Mouse (Mus musculus) MEL (cell line): ENCODE measurements around the gene Atp6v1d. TPM values are rescaled to one million over a fixed set of nuclear protein-coding genes. Genes with fewer than 3 reads are reported as not detected.

ENCODE experiments used
- DNase-seq: peaks from one replicate; pipeline ENCODE4 v3.0.0; 2011; ENCODE audit warnings: low read depth, low spot score
- H3K27ac ChIP-seq: 2 replicates; pipeline ENCODE4 v1.5.1; 2012; ENCODE audit warnings: low read depth, mild to moderate bottlenecking, control low read depth, low read length, moderate library complexity; ENCODE audit not compliant: control insufficient read depth
- H3K27me3 ChIP-seq, 2 experiments: fragments of 150-350 bp in 1 of 2; sonication (generic) in 1 of 2; 2 replicates each; pipeline ENCODE4 v1.6.1; 2012; ENCODE audit warnings: low read length in 2 of 2, mild to moderate bottlenecking in 2 of 2, improper control_type of control experiment in 1 of 2, moderate library complexity in 1 of 2; ENCODE audit not compliant: insufficient read depth in 2 of 2, control insufficient read depth in 1 of 2
- H3K36me3 ChIP-seq, 2 experiments: 2 replicates each; pipeline ENCODE4 v1.6.1; 2012 to 2014; ENCODE audit warnings: low read length in 2 of 2, improper control_type of control experiment in 1 of 2, inconsistent platforms in 1 of 2, mild to moderate bottlenecking in 1 of 2; ENCODE audit not compliant: insufficient read depth in 2 of 2, control insufficient read depth in 1 of 2
- H3K4me1 ChIP-seq, 2 experiments: fragments of 150-350 bp in 1 of 2; sonication (generic) in 1 of 2; 2 replicates each; pipeline ENCODE4 v1.6.1; 2012; ENCODE audit warnings: low read length in 2 of 2, improper control_type of control experiment in 1 of 2, mild to moderate bottlenecking in 1 of 2; ENCODE audit not compliant: insufficient read depth in 2 of 2, control insufficient read depth in 1 of 2
- H3K4me3 ChIP-seq, 2 experiments: fragments of 150-350 bp in 1 of 2; sonication (generic) in 1 of 2; 2 replicates each; pipeline ENCODE4 v1.5.1; 2012; ENCODE audit warnings: low read depth in 2 of 2, low read length in 2 of 2, mild to moderate bottlenecking in 2 of 2, moderate library complexity in 2 of 2, control low read depth in 1 of 2, improper control_type of control experiment in 1 of 2; ENCODE audit not compliant: control insufficient read depth in 1 of 2, insufficient read depth in 1 of 2
- H3K79me2 ChIP-seq: 2 replicates; pipeline ENCODE4 v1.6.1; 2012; ENCODE audit warnings: mild to moderate bottlenecking, low read length, moderate library complexity; ENCODE audit not compliant: control insufficient read depth, poor library complexity, insufficient read depth
- H3K9ac ChIP-seq: 2 replicates; pipeline ENCODE4 v1.6.1; 2012; ENCODE audit warnings: low read depth, mild to moderate bottlenecking, control low read depth, low read length, moderate library complexity; ENCODE audit not compliant: control insufficient read depth, poor library complexity, severe bottlenecking
- H3K9me3 ChIP-seq: fragments of 150-350 bp; sonication (generic); replicated peaks from 2 replicates; pipeline ENCODE4 v1.6.1; 2012; ENCODE audit warnings: mild to moderate bottlenecking, low read length, improper control_type of control experiment, moderate library complexity; ENCODE audit not compliant: insufficient read depth
- BHLHE40 ChIP-seq: IDR thresholded peaks from 2 replicates; pipeline ENCODE4 v1.6.1; 2012; ENCODE audit warnings: low read depth, mild to moderate bottlenecking, inconsistent platforms, low read length, improper control_type of control experiment, borderline replicate concordance
- CHD1 ChIP-seq: IDR thresholded peaks from 2 replicates; pipeline ENCODE4 v1.6.1; 2012; ENCODE audit warnings: low read depth, mild to moderate bottlenecking, inconsistent platforms, low read length, improper control_type of control experiment
- CHD2 ChIP-seq: IDR thresholded peaks from 2 replicates; pipeline ENCODE4 v1.6.1; 2011; ENCODE audit warnings: low read length, improper control_type of control experiment
- CTCF ChIP-seq, 3 experiments: IDR thresholded peaks in 2 of 3; conservative IDR thresholded peaks in 1 of 3; 2 replicates each; pipeline ENCODE4 v1.5.1; 2011 to 2012; ENCODE audit warnings: low read length in 3 of 3, low read depth in 2 of 3, mild to moderate bottlenecking in 2 of 3, improper control_type of control experiment in 1 of 3, inconsistent platforms in 1 of 3, mixed read lengths in 1 of 3, moderate library complexity in 1 of 3; ENCODE audit not compliant: control insufficient read depth in 1 of 3, insufficient read depth in 1 of 3, poor library complexity in 1 of 3, severe bottlenecking in 1 of 3
- E2F4 ChIP-seq: IDR thresholded peaks from 2 replicates; pipeline ENCODE4 v1.6.1; 2011; ENCODE audit warnings: low read depth, low read length, improper control_type of control experiment, borderline replicate concordance
- ELF1 ChIP-seq: IDR thresholded peaks from 2 replicates; pipeline ENCODE4 v1.6.1; 2014; ENCODE audit warnings: low read depth, mild to moderate bottlenecking, inconsistent platforms, low read length, improper control_type of control experiment, moderate library complexity
- EP300 ChIP-seq, 2 experiments: IDR thresholded peaks; 2 replicates each; pipeline ENCODE4 v1.6.1; 2011; ENCODE audit warnings: improper control_type of control experiment in 2 of 2, low read length in 2 of 2, low read depth in 1 of 2, mild to moderate bottlenecking in 1 of 2
- ETS1 ChIP-seq: IDR thresholded peaks from 2 replicates; pipeline ENCODE4 v1.6.1; 2012; ENCODE audit warnings: low read depth, mild to moderate bottlenecking, inconsistent platforms, low read length, improper control_type of control experiment, moderate library complexity
- GABPA ChIP-seq: IDR thresholded peaks from 2 replicates; pipeline ENCODE4 v1.6.1; 2012; ENCODE audit warnings: low read depth, mild to moderate bottlenecking, inconsistent platforms, low read length, improper control_type of control experiment, moderate library complexity
- GATA1 ChIP-seq: IDR thresholded peaks from 2 replicates; pipeline ENCODE4 v1.6.1; 2011; ENCODE audit warnings: low read depth, low read length, improper control_type of control experiment
- HCFC1 ChIP-seq: IDR thresholded peaks from 2 replicates; pipeline ENCODE4 v1.6.1; 2012; ENCODE audit warnings: low read depth, mild to moderate bottlenecking, inconsistent platforms, low read length, improper control_type of control experiment, moderate library complexity
- JUND ChIP-seq: IDR thresholded peaks from 2 replicates; pipeline ENCODE4 v1.6.1; 2011; ENCODE audit warnings: low read depth, mild to moderate bottlenecking, improper control_type of control experiment, low read length
- KAT2A ChIP-seq: conservative IDR thresholded peaks from 2 replicates; pipeline ENCODE4 v1.6.1; 2012; ENCODE audit warnings: low read depth, low read length, improper control_type of control experiment, inconsistent platforms
- MAFK ChIP-seq: IDR thresholded peaks from 2 replicates; pipeline ENCODE4 v1.6.1; 2011; ENCODE audit warnings: low read depth, mild to moderate bottlenecking, low read length, improper control_type of control experiment, borderline replicate concordance
- MAX ChIP-seq: IDR thresholded peaks from 2 replicates; pipeline ENCODE4 v1.6.1; 2011; ENCODE audit warnings: low read length, improper control_type of control experiment
- MAZ ChIP-seq: IDR thresholded peaks from 2 replicates; pipeline ENCODE4 v1.6.1; 2012; ENCODE audit warnings: low read depth, mild to moderate bottlenecking, inconsistent platforms, low read length, improper control_type of control experiment
- MEF2A ChIP-seq: IDR thresholded peaks from 2 replicates; pipeline ENCODE4 v1.6.1; 2014; ENCODE audit warnings: low read depth, mild to moderate bottlenecking, inconsistent platforms, low read length, improper control_type of control experiment; ENCODE audit not compliant: poor library complexity, insufficient replicate concordance, severe bottlenecking; ENCODE audit errors: extremely low read depth
- MXI1 ChIP-seq: IDR thresholded peaks from 2 replicates; pipeline ENCODE4 v1.6.1; 2011; ENCODE audit warnings: mild to moderate bottlenecking, low read depth, low read length, improper control_type of control experiment
- MYB ChIP-seq: IDR thresholded peaks from 2 replicates; pipeline ENCODE4 v1.6.1; 2011; ENCODE audit warnings: mild to moderate bottlenecking, low read depth, low read length, improper control_type of control experiment
- MYC ChIP-seq: IDR thresholded peaks from 2 replicates; pipeline ENCODE4 v1.6.1; 2011; ENCODE audit warnings: low read depth, mild to moderate bottlenecking, low read length, improper control_type of control experiment, moderate library complexity
- NELFE ChIP-seq: IDR thresholded peaks from 2 replicates; pipeline ENCODE4 v1.6.1; 2011; ENCODE audit warnings: low read depth, low read length, improper control_type of control experiment
- NRF1 ChIP-seq: IDR thresholded peaks from 2 replicates; pipeline ENCODE4 v1.6.1; 2014; ENCODE audit warnings: low read depth, mild to moderate bottlenecking, inconsistent platforms, low read length, improper control_type of control experiment, moderate library complexity; ENCODE audit not compliant: poor library complexity, insufficient read depth, severe bottlenecking
- POLR2A ChIP-seq, 2 experiments: IDR thresholded peaks; 2 replicates each; pipeline ENCODE4 v1.6.1; 2011 to 2012; ENCODE audit warnings: low read length in 2 of 2, mild to moderate bottlenecking in 2 of 2, control low read depth in 1 of 2, improper control_type of control experiment in 1 of 2, low read depth in 1 of 2, moderate library complexity in 1 of 2; ENCODE audit not compliant: control insufficient read depth in 1 of 2, insufficient read depth in 1 of 2, poor library complexity in 1 of 2
- POLR2AphosphoS2 ChIP-seq: IDR thresholded peaks from 2 replicates; pipeline ENCODE4 v1.6.1; 2011; ENCODE audit warnings: low read length, improper control_type of control experiment
- POLR2AphosphoS5 ChIP-seq: IDR thresholded peaks from 2 replicates; pipeline ENCODE4 v1.6.1; 2012; ENCODE audit warnings: low read depth, borderline replicate concordance, mild to moderate bottlenecking, inconsistent platforms, low read length, moderate library complexity, mixed read lengths
- RAD21 ChIP-seq: IDR thresholded peaks from 2 replicates; pipeline ENCODE4 v1.6.1; 2011; ENCODE audit warnings: mild to moderate bottlenecking, low read depth, low read length, improper control_type of control experiment
- RCOR1 ChIP-seq: IDR thresholded peaks from 2 replicates; pipeline ENCODE4 v1.6.1; 2012; ENCODE audit warnings: low read depth, mild to moderate bottlenecking, inconsistent platforms, low read length, improper control_type of control experiment
- SIN3A ChIP-seq: IDR thresholded peaks from 2 replicates; pipeline ENCODE4 v1.6.1; 2012; ENCODE audit warnings: low read length, improper control_type of control experiment, inconsistent platforms
- SMC3 ChIP-seq: IDR thresholded peaks from 2 replicates; pipeline ENCODE4 v1.6.1; 2011; ENCODE audit warnings: low read depth, low read length, improper control_type of control experiment
- TAL1 ChIP-seq: IDR thresholded peaks from 2 replicates; pipeline ENCODE4 v1.6.1; 2012; ENCODE audit warnings: mild to moderate bottlenecking, inconsistent platforms, low read length, moderate library complexity, mixed read lengths
- TBP ChIP-seq: IDR thresholded peaks from 2 replicates; pipeline ENCODE4 v1.8.0; 2011; ENCODE audit warnings: low read depth, low read length, improper control_type of control experiment
- TCF12 ChIP-seq: IDR thresholded peaks from 2 replicates; pipeline ENCODE4 v1.6.1; 2014; ENCODE audit warnings: low read depth, mild to moderate bottlenecking, inconsistent platforms, low read length, improper control_type of control experiment, moderate library complexity
- UBTF ChIP-seq: IDR thresholded peaks from 2 replicates; pipeline ENCODE4 v1.6.1; 2012; ENCODE audit warnings: low read depth, mild to moderate bottlenecking, inconsistent platforms, low read length, improper control_type of control experiment, moderate library complexity, borderline replicate concordance; ENCODE audit not compliant: insufficient read depth
- USF1 ChIP-seq: IDR thresholded peaks from 2 replicates; pipeline ENCODE4 v1.6.1; 2014; ENCODE audit warnings: low read depth, mild to moderate bottlenecking, inconsistent platforms, low read length, improper control_type of control experiment, moderate library complexity
- USF2 ChIP-seq, 2 experiments: IDR thresholded peaks; 2 replicates each; pipeline ENCODE4 v1.6.1; 2011 to 2012; ENCODE audit warnings: improper control_type of control experiment in 2 of 2, low read length in 2 of 2, borderline replicate concordance in 1 of 2, inconsistent platforms in 1 of 2, low read depth in 1 of 2, mild to moderate bottlenecking in 1 of 2; ENCODE audit not compliant: insufficient read depth in 1 of 2
- ZKSCAN1 ChIP-seq: IDR thresholded peaks from 2 replicates; pipeline ENCODE4 v1.6.1; 2012; ENCODE audit warnings: low read depth, mild to moderate bottlenecking, inconsistent platforms, low read length, improper control_type of control experiment, moderate library complexity
- ZMIZ1 ChIP-seq: IDR thresholded peaks from 2 replicates; pipeline ENCODE4 v1.6.1; 2012; ENCODE audit warnings: low read depth, mild to moderate bottlenecking, inconsistent platforms, low read length, improper control_type of control experiment, moderate library complexity
- ZNF384 ChIP-seq: IDR thresholded peaks from 2 replicates; pipeline ENCODE4 v1.6.1; 2012; ENCODE audit warnings: low read depth, mild to moderate bottlenecking, inconsistent platforms, low read length, improper control_type of control experiment
- polyA plus RNA-seq, 2 experiments: library from polyadenylated mRNA; stranded (reverse) in 1 of 2; unstranded in 1 of 2; fragments of >175 nt in 1 of 2; fragments of >200 nt in 1 of 2; gene quantifications; 2 replicates each; pipeline versions ENCODE4 v1.2.1 to v1.2.4; 2012; ENCODE audit warnings: low replicate concordance in 2 of 2, low read depth in 1 of 2; ENCODE audit not compliant: insufficient read length in 2 of 2, insufficient read depth in 1 of 2, missing spikeins in 1 of 2
- total RNA-seq: library from RNA; depleted of rRNA; stranded (reverse); fragments of 300-350 nt; gene quantifications from 2 replicates; pipeline ENCODE4 v1.2.3, GENCODE M21; 2012

Gene Atp6v1d
- total and polyA plus RNA-seq, 3 experiments = 27.0 to 51.7 TPM; not detected in 1

- Histone ChIP-seq H3K9ac (no peak overlapping the region), H3K79me2 (peaks cover 45% of the 10 kb centered on the region), H3K27ac (peak overlapping the region; percentile 77; the same call in 1 of the 2 replicates), H3K4me1 (peaks cover 12 to 13% of the 10 kb centered on the region in 2 experiments), H3K27me3 (no peaks in the 10 kb centered on the region), H3K9me3 (no peaks in the 10 kb centered on the region), H3K36me3 (peaks cover 53 to 61% of the 10 kb centered on the region in 2 experiments), H3K4me3 (no peak overlapping the region)
- peak; percentile 87 for DNase-seq
- TF ChIP-seq EP300 (IDR thresholded peaks at IDR 0.05; ENCODE audit: low read depth in 1 of 2, low read length in 2 of 2) (peak; percentile 67 to 90), ETS1 (peak; percentile 78; the same call in 1 of the 2 replicates), MXI1 (no peak), ZMIZ1 (no peak), MAX (no peak), TCF12 (no peak), MYC (no peak), KAT2A (no peak), ELF1 (no peak), ZNF384 (no peak), UBTF (no peak), TAL1 (peak; percentile 25; the same call in 1 of the 2 replicates), GATA1 (peak; percentile 85), E2F4 (no peak), POLR2AphosphoS5 (no peak), CHD2 (no peak), BHLHE40 (no peak), POLR2A (IDR thresholded peaks at IDR 0.05; ENCODE audit: control insufficient read depth in 1 of 2, insufficient read depth in 1 of 2, low read depth in 1 of 2, low read length in 2 of 2, poor library complexity in 1 of 2) (no peak), POLR2AphosphoS2 (no peak), USF2 (IDR thresholded peaks at IDR 0.05; ENCODE audit: borderline replicate concordance in 1 of 2, insufficient read depth in 1 of 2, low read depth in 1 of 2, low read length in 2 of 2) (no peak), NELFE (no peak), RAD21 (no peak), CHD1 (no peak), CTCF (IDR thresholded peaks at IDR 0.05 in 2 of 3, conservative IDR thresholded peaks at IDR 0.05 in 1 of 3; ENCODE audit: control insufficient read depth in 1 of 3, insufficient read depth in 1 of 3, low read depth in 2 of 3, low read length in 3 of 3, poor library complexity in 1 of 3, severe bottlenecking in 1 of 3) (no peak), GABPA (no peak), MEF2A (no peak), ZKSCAN1 (peak; percentile 95), MYB (no peak), RCOR1 (peak; percentile 66; the same call in 1 of the 2 replicates), MAZ (no peak), SMC3 (no peak), NRF1 (no peak), USF1 (no peak), SIN3A (no peak), HCFC1 (no peak), TBP (no peak), JUND (peak; percentile 94), MAFK (no peak)
Measured at GRCm38 (mm10) chr12:78868115-78868514, 6.7 kb upstream of the Atp6v1d start.
